Mouse (Mus musculus) erythroblast, embryonic 14.5 days (primary cell): Measurements from ENCODE around the gene Gatd1.

ENCODE experiments used
- GATA1 ChIP-seq: IDR thresholded peaks from 2 replicates; pipeline ENCODE4 v1.6.1; 2012; ENCODE audit warnings: low read length, inconsistent platforms, mixed read lengths
- TAL1 ChIP-seq: IDR thresholded peaks from 3 replicates; pipeline ENCODE4 v1.6.1; 2012; ENCODE audit warnings: low read length, inconsistent platforms, mixed read lengths

- TF ChIP-seq TAL1, result no peak
- no peak for TF ChIP-seq GATA1
These were observed 25.9 kb upstream of the Gatd1 start for GRCm38 (mm10) chr7:141439811-141440210.
